Mouse (Mus musculus): ENCODE measurements around the gene Nod1.

The Nod1 gene

GRCm38 (mm10) chr6:54972111-54972928 lies at the start of gene Nod1:
TSS of gene Nod1 (minus strand) at chr6:54972612.
- DNase-seq (ENCODE audit: extremely low spot score, low spot score): peak; percentile 70

GRCm38 (mm10) chr6:55021806-55022205 lies 49.4 kb upstream of the Nod1 start:
- DNase-seq (ENCODE audit: extremely low spot score, low spot score): no peak

- DNase-seq (ENCODE audit: extremely low spot score, low spot score): no peak
These were observed 46.0 kb upstream of the Nod1 start for GRCm38 (mm10) chr6:55018417-55018816.

DNA sequence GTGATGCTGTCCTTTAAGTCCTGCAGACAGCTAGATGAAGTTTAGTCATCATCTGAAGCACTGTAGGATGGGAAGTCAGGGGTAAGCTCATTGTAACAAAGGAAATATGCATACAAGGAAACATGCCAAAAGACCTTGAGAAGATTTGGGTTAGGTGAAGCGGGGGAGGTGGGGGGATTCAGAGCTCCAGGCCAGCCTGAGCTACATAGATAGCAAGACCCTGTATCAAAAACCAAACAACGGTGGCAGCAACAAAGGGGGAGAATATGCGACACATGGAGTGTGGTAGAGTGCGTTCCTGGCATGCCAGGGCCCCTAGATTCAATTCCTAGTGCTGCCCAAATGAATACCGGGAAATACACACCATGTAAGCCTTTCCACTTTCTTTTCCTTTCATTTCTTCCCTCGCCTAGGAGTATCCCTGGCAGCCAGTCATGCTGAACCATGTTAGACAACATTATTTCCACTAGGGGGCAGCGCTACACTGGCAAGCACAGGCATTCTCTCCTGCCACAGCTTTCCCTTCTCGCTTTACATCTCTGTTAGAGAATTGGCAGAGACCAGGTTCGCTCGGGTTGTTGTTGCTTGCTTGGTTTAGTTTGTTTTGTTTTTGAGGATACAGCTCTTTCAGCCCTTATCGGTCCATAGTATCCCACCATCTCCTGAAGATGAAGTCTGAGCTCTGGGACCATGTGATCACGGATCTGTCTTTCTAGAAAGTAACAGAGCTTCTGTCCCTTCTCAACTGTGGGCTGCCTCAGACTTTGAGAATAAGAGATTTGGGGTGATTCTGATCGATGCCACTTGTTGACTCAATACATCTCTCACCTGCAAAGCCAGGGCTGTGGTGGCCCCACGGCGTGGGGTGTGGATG lies 44.5 kb upstream of the Nod1 start:
- peak; percentile 71 for DNase-seq (ENCODE audit: extremely low spot score, low spot score)

DNA sequence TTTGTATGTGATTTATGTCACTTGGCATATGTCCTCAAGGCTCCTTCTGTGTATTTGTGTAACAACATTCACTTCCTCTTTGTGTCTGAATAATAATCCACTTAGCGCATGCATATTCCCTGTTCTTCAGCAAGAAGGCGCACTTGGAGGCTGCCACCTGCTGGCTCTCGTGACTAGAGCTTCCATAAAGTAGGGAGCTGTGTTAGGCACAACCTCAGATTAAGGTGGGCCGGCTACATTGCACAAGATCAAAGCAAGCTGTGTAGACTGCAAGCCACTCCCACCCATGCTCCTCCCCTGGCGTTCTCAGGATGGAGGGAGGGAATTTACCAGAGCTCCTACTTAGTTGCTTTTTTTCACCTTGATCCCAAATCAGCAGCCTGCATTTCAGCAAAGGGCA lies 43.8 kb upstream of the Nod1 start:
- peak; percentile 15 for DNase-seq (ENCODE audit: extremely low spot score, low spot score)

DNA sequence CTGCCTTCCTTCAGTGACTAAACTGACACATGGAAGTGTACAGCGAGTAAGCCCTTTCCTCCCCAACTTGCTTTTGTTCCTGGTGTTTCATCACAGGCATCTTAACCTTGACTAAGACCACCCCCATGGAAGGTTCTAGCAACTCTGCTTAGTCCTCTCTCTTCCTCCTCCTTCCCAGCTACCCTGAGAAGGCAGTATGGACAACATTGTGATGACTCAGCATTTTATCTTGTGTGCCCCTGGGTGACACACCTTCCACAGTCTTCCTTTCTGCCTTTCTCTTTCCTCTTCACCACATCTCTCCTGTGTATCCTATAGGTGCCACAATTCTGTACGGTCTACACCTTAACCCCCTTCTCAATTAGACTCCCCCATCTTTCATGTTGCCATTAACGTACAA lies 41.8 kb upstream of the Nod1 start:
- no peak for DNase-seq (ENCODE audit: extremely low spot score, low spot score)

DNA sequence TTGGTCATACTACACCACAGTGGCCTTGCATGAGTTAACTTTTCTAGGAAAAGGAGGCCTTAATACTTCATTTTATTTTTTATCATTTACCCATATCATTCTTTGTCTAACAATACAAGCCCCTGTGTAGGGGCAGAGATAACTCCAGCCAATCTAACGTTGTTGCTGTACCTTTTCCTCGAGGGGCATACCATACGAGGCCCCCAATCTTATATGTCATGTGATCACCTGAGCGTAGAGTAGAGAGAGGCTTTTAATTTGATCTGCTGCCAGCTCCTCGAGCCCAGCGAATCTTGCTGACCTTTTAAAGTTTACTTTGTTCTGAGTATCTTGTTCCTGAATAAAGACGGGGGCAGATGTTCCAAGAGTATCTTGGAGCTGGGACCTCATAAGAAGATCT lies 40.1 kb upstream of the Nod1 start:
- DNase-seq (ENCODE audit: extremely low spot score, low spot score): no peak

GRCm38 (mm10) chr6:55010330-55011091 lies 38.1 kb upstream of the Nod1 start:
- DNase-seq (ENCODE audit: extremely low spot score, low spot score): no peak

DNA sequence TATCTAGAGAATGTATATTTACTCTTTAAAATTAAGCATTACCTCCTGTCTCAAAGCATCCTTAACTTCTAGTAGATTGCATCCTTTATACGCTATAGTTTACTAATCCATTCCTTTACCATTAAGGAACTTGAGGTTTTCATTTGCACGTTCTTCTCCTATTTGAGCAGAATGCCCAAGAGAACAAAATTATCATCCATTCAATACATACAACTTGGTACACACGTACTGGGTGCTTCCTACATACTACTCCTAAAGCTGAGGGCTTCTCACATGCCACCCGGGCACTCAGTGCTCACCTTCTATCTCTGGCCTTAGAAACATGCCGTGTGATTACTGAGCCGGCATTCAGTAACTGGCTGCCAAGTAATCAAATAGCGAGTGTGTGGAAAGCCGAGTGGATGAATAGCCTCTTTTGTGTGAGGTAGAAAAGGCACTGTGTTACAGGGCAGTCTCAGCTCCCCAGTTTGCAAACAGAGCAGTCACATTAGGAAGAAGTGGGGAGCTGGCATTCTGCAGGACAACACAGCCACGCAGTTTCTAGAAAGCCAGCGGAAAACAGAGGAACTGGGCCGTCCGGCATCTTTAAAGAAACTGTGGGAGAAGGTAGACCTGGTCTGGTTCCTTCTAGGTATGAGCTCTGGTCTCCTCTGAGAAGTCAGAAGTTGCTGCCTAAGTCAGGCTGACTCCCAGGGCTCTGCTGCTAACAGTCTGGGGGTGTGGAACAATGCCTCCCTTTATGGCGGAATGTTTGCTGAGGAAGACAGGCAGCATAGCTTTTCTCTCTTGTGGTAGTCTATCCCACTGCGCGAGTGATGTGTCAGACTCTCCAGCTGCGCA lies 37.2 kb upstream of the Nod1 start:
- DNase-seq (ENCODE audit: extremely low spot score, low spot score): peak; percentile 44

DNA sequence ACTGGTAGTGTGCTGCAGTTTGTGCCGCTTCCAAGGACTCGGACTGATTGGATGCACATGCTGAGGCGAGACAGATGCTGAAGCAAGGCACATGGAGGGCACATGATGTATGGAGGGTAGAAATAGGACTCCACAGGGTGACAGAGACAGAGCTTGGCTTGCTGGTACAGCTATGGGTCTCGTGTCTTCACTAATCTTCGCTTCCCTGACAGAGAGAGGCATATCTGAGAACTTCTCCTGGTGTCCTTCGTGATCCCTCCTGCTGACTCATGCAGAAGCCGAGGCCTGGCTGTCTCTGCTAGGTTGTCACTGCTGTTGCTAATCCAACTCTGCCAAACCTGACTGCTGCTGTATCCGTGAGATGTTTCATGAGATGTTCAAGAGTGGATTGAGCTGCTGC lies 36.0 kb upstream of the Nod1 start:
- no peak for DNase-seq (ENCODE audit: extremely low spot score, low spot score)

DNA sequence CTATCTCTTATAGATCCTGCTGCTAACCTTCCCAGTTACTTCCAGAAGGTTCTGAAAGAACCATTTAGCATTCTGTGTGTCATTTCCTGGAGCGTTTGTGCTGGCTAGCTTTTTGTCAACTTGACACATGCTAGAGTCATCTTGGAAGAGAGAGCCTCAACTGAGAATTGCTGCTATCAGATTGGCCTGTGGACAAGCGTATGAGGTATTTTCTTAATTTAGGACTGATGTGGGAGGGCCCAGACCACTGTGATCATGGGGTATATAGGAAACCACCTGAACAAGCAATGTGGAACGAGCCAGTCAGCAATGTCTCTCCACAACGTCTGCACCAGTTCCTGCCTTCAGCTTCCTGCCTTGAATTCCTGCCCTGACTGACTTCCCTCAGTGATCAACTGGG lies 31.1 kb upstream of the Nod1 start:
- no peak for DNase-seq (ENCODE audit: extremely low spot score, low spot score)

DNA sequence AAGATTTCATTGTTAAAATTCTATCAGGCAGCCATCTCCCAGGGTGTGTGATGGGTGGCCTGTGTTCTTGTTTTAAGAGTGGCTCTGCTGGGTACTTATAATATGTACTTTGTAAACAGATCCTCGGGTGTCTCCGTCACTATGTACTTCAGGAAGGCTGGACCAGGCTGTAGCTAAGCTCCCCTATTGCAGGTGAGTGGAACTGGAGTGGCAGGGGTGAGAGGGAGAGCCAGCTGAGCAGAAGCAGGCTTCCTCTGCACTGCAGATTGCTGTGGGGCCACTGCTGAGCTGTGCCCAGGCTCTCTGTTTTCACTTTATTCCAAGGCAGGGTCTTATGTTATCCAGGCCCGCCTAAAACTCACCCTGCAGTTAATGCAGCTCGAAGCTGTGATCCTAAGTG lies 30.0 kb upstream of the Nod1 start:
- no peak for DNase-seq (ENCODE audit: extremely low spot score, low spot score)

GRCm38 (mm10) chr6:55001320-55001719 lies 28.9 kb upstream of the Nod1 start:
- no peak for DNase-seq (ENCODE audit: extremely low spot score, low spot score)

GRCm38 (mm10) chr6:54997726-54998125 lies 25.3 kb upstream of the Nod1 start:
- DNase-seq (ENCODE audit: extremely low spot score, low spot score): no peak

- no peak for DNase-seq (ENCODE audit: extremely low spot score, low spot score)
These were observed 23.9 kb upstream of the Nod1 start for GRCm38 (mm10) chr6:54996361-54996760.

GRCm38 (mm10) chr6:54992734-54993260 lies 20.4 kb upstream of the Nod1 start, which contains the start of gene Ggct:
TSS of gene Ggct (minus strand) at chr6:54992950.
- DNase-seq (ENCODE audit: extremely low spot score, low spot score): peak; percentile 92

- peak; percentile 17 for DNase-seq (ENCODE audit: extremely low spot score, low spot score)
These were observed 19.7 kb upstream of the Nod1 start for GRCm38 (mm10) chr6:54992141-54992540.

DNA sequence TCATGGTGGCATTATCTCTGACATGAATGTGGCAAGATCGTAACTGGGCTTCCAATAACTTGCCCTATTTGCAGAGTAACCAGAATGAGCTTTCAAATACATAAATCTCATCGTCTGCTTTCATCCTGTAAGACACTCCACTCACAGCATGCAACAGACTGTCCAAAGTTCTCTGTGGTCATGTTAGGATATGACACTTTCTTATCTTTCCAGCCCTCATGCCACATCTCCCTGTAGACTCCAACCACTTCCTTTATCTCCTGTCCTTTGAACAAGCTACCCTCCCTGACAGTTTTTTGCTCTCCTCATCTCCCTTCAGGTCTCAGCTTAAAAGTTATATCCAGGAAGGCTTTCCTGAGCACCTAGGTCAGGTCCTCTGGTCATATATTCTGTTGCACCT lies 18.8 kb upstream of the Nod1 start:
- no peak for DNase-seq (ENCODE audit: extremely low spot score, low spot score)

DNA sequence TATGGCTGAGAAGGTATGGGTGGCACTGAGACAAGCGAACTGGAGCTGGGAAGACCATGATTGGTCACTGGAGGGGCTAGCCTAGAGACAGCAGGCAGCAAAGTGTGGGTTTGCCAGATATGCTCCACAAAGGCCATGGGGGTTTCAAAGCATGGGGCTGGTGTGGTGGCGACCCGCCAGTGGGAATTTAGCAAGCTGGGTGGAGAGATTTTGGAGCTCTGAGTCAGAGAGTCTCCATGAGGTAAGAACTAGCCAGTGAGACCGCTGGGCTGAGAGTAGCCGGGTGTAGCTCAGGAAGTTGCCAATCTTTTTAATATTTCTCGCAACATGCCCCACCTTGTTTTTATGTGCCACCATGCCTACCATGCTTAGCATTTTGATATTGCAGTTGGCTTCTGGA lies 15.7 kb upstream of the Nod1 start:
- no peak for DNase-seq (ENCODE audit: extremely low spot score, low spot score)

GRCm38 (mm10) chr6:54984096-54984495 lies 11.7 kb upstream of the Nod1 start:
- DNase-seq (ENCODE audit: extremely low spot score, low spot score): no peak
